Mouse (Mus musculus) thymus, postnatal 4 days (tissue): ENCODE data around the gene Myo1d.

ENCODE experiments used
- DNase-seq: peaks from one replicate; pipeline ENCODE4 v3.0.0; 2021

The Myo1d gene

DNA sequence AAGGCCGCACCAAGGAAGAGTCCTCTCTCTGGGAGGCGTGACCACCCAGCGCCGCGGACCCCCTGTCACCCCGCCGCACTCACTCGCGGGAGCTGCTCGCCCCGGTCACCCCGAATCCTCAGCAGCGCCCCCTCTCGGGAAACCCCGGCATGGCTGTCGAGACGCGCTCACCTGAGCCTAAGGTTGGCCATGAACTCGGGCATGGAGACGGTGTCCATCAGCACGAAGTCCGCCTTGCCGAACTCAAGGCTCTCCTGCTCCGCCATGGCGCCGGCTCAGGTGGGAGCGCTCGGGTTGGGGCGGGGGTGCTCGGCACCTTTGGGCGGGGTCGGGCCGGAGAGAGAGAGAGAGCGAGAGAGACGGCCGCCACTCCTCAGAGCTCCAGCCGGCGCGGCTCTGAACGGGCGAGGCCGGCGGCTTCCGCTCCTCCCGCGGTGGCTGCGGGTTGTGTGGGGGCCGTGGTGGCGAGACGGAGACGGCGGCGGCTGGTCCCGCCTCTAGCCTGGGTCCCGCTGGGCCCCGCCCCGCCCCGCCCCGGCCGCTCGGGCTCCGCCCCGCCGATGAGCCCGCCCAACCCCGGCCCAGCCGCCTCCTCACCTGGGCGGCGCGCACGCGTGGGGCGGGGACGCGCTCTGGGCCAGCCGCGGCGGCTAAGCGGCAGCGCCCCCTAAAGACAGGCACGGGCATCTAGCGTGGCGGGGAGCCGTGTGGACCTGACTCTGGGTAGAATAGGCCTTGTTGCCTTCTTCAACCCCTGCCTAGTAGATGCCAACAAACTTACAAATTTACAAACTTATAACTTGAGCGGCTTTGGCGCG lies at the start of gene Myo1d:
Gene Myo1d, minus strand, starts transcription at position 499 of the 818 bp plus-strand sequence.
- DNase-seq = peak; percentile 93

DNA sequence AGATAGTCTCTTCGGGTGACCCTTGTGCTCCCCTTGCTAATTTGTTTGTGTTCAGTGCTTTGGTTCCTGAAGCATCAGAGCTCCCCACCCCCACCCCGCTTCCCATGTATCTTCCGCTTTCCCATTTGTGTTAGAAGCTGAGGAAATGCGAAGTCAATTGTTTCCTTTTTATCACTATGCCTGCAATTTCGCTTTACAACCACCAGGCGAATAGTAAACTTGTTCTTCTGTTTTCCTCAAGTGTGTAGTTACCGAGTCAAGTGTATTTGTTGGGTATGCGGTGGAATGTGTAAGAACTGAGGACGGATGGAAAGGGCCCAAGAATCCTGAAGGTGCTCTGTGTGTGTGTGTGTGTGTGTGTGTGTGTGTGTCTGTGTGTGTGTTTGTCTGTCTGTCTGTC lies 42.0 kb upstream of the Myo1d start:
- DNase-seq = no peak

DNA sequence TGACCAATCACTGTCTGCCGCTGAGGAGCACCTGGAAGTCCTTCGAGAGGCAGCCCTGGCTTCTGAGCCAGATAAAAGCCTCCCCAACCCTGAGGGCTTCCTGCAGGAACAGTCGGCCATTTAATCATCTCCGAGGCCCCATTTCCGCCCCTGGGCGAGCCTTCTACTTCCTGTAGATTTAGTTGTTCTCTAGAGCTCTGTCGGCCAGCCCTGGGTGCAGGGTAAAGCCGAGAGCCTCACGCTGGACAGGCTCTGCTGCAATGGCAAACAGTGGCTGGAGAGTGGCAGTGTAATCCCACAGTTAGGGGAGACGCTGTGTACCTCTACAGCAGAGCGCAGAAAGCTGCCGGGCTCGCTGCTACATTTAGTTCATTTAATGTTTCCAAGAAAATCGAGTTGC lies 41.5 kb upstream of the Myo1d start:
- DNase-seq = no peak

GRCm38 (mm10) chr11:80820085-80820484 lies 40.3 kb upstream of the Myo1d start:
- DNase-seq = no peak

DNA sequence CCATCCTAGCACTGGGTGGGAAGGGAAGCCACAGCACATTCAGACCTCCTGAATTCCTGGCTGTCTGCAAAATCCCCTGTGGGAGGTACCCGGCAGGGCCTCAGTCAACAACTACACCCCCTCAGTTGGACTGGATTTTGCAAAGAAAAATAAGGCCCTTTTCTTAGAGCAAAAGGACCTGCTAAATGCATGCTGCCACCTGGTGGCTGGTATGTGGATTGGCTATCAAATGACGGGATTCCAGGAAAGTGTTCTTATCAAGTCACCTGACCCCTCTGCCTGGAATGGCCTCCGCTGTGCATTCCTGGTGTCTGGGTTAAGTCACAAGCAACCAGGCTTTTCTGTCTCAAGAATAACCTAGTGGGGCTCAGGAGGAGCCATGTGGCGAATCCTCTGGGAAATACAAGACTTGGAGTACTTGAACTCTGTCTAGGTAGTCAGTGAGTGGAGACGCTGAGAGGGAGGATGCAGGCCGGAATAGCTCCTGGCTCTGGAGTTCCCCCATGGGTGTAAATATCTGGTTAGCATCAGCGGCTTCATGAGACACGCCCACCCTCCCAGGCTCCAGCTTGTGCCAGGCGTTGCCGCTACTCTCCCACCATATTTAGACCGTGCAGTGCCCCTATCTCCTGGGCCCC lies 38.4 kb upstream of the Myo1d start:
- peak; percentile 60 for DNase-seq

GRCm38 (mm10) chr11:80815354-80815753 lies 35.5 kb upstream of the Myo1d start:
- no peak for DNase-seq

- DNase-seq = no peak
Measured at GRCm38 (mm10) chr11:80811156-80811555, 31.3 kb upstream of the Myo1d start.

GRCm38 (mm10) chr11:80809993-80810821 lies 30.4 kb upstream of the Myo1d start, which contains the start of gene Tmem98:
Gene Tmem98 (plus strand): TSS chr11:80810175.
- peak; percentile 20 for DNase-seq

DNA sequence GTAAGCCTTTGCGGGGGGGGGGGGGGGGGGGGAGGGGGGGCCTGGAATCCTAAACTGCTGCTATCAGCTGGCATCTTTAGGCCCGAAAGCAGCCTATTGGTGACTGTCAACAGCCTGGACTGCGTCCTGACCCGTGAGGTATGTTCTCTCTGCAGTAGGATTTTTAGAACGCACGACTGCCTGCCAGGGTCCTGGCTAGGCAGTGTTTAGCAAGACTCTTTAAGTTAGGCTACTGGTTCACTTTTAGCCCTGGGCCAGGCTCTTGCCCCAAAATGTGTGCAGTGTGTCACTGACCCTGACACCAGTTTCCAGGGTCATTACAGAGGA lies 29.8 kb upstream of the Myo1d start:
- DNase-seq = no peak

DNA sequence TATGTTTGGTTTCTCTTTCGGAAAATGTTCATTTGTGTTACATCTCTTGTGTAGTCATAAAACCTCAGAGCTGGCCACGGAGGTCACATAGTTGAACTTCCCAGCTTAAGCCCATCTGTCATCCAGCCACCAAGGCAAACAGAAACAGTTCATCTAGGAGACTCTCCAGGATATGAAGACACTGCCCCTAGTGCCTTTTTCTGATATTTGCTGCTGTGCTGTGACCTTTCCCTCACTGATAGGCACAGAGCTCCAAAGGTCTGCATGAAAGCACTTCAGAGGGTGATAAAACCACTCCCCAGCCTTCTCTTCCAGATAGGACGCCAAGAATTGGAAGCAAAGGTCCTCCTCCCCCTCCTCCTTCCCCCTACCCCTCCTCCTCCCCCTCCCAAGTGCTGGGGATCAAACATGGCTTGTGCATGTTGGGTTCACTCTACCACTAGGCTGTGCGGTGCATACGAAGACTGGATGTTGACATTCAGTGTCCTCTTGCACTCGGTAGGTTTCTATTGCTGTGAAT lies 28.8 kb upstream of the Myo1d start:
- no peak for DNase-seq

DNA sequence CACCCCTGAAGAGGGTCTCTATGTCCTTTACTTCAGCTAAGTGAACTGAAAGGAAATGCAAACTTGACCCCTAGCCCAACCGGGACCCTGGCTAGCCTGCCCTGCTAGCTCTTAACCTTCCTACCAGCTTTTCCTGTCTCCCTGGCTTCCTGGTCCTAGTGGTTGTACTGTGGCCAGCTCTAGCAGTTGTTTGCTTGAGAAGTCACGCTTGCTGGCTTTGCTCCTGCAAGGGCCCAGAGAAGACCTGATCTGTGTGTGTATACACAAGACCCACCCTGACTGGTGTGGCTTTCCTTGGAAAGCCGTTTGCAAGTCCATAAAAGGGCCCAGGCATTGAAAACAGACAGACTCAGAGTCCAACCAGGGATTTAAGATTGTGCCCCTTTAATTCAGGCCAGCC lies 22.9 kb upstream of the Myo1d start:
- DNase-seq = no peak

DNA sequence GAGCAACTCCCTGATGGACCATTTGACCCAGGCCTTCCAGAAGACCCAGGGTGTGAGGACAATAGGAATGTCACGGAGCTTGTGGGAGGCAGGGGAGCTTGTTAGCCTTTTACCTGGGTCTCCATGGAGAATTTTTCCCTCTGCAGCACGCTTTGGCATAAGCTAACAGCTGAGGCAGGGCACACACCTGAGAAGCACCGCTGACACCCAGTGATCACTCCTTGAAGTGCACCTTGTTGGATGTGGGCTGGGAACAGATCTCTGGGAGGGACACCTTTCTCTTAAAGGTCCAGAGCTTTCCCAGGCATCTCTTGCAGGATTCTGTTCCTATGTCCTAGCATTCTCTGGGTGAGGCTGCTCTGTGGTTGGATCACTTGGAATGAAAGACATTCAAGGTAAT lies 20.2 kb upstream of the Myo1d start:
- DNase-seq = peak; percentile 14

DNA sequence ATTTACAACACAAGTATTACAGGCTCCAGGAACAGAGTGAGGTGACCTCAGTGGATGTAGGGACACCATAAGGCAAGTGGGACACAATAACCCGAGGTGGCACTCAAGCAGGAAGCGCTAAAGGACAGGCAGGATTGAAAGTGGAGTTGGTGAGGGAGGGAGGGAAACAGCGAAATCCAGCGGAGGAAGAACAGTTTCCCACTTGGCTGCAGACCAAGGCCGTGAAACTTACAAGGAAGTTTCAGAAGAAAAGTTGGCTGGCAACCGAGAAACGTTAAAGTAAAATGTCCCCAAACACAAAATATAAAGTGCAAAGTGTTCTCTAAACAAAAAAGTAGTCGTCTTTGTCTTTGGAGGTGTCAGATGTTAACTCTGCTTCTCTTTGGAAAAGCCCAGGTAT lies 15.6 kb upstream of the Myo1d start:
- no peak for DNase-seq

GRCm38 (mm10) chr11:80794290-80794689 lies 14.5 kb upstream of the Myo1d start:
- no peak for DNase-seq

- DNase-seq = no peak
Measured at GRCm38 (mm10) chr11:80793386-80793785, 13.6 kb upstream of the Myo1d start.

DNA sequence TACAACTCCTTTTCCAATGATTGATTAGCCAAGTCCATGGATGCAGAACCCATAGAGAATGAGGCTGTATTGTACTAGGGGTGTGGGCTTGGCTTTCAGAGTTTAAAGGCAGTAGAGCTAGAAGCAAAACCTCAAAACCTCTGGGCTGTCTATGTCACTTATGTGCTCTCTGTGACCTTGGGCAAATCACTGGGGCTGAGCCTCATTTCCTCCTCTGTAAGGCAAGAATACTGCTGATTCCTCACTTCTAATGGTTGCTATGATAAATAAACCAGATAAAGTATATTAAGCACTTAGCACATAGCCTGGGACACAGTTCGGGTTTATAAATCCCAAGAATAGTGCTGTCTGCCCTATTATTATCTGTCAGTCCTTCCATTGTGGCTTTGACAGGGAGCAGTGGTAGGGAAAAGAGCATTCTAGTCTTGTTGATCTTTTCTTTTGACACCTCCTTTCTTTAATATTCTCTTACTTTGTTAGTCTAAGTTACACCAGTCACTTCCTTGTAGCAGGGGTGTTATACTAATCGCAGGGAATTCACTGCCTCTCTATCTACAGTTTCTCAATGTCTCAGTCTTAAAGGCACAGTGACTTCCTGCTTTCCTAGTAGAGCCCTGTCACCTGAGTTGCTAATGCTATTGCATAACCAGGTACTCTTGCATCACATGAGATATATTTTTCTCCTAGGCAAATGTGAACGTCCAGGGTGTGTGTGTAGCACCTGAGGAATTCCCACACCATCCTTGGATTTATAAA lies 12.0 kb upstream of the Myo1d start:
- DNase-seq = no peak

GRCm38 (mm10) chr11:80790413-80790812 lies 10.6 kb upstream of the Myo1d start:
- DNase-seq = no peak

GRCm38 (mm10) chr11:80789647-80790240 lies 9.9 kb upstream of the Myo1d start:
- no peak for DNase-seq

DNA sequence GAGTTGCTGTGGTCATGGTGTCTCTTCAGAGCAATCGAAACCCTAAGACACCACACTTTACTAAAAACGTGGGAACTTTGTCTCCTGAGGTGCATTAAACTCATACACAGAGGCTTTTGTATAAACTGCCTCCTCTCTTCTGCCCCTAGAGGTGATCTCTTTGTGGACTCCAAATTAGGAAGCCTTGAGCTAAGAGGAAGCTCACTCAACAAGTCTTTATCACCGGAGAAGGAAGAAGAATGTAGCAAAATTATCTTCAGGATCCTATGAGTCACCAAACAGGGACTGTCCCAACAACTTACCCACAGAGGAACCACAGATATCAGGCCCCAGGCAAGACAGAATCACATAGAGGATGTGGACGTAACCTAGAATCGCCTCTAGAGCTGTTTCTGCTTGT lies 5.8 kb upstream of the Myo1d start:
- no peak for DNase-seq

DNA sequence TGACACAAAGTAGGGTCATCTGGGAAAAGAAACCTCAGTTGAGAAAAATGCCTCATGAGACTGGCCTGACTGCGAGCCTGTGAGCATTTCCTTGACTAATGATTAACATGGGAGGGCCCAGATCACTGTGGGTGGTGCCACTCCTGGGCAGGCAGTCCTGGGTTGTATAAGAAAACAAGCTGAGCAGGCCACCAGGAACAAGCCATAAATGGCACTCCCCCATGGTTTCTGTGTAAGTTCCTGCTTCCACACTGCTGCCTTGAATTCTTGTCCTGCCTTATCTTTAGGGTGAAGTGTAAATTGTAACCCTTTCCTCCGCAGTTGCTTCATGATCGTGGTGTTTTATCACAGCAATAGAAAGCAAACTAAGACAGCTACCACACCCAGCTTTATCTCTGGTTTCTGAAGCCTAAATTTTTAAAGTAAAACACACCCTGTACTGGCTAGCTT lies 4.5 kb upstream of the Myo1d start:
- DNase-seq = no peak

DNA sequence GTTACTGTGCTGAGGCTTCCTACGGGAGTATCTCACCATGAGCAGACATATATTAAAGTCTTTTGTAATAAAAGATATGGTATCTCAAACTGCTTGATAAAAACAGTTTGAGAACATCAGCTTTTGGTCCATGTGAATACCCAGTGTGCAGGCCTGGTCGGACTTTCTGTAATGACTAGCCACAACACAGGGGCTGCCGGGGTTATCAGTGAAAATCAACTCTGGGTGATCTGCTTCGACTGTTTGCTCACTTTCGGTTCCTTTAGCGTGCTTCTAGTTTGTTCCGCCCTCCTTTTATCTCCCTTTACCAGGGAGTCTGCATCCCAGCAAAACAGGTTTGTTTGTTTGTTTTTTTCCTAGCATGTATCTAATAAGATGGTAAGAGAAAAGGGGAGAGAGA lies 3.6 kb upstream of the Myo1d start:
- no peak for DNase-seq

GRCm38 (mm10) chr11:80781535-80781934 lies 1.7 kb upstream of the Myo1d start:
- no peak for DNase-seq
